Mouse (Mus musculus) Patski (cell line): ENCODE measurements at regions not wholly inside any gene's neighbourhood (a gene's known extent, or its start where the extent isn't known, plus 50 kb on each side); places are given as distances from the start of the nearest gene placed in this dataset.
A peak's percentile ranks its signal among the peaks of the same experiment; 100 is the strongest.

Experiments used
- ATAC-seq: fragments of 100-300 bp; one replicate; pipeline ENCODE4 v1.8.0; 2021
- CTCF ChIA-PET: fragments of 350-600 bp; sonication (Branson Sonifier 250); formaldehyde crosslinking; loops from one replicate; lab custom pipeline; 2022; ENCODE audit warnings: inconsistent platforms; lab: Charles Lee
- POLR2A ChIA-PET: fragments of 350-600 bp; sonication (Branson Sonifier 250); formaldehyde crosslinking; loops from one replicate; lab custom pipeline; 2022; ENCODE audit warnings: antibody characterized with exemption, inconsistent platforms; lab: Charles Lee
- DNase-seq: peaks from one replicate; pipeline ENCODE4 v3.0.0-alpha.2; 2011; ENCODE audit warnings: low read depth, low spot score
- H3K27me3 ChIP-seq: fragments of 371-371 bp; one replicate; pipeline ENCODE4 v1.5.1; 2021
- CTCF ChIP-seq: fragments of 100-300 bp; IDR thresholded peaks from one replicate; pipeline ENCODE4 v1.5.1; 2021
- in situ Hi-C: fragments of 300-500 bp; cut with MboI; formaldehyde crosslinking; loops from 3 replicates; pipeline ENCODE4 v1.11.1; 2018; ENCODE audit warnings: low pct_unique_long_range_greater_than_20kb, mixed read lengths

- ATAC-seq (peak; percentile 79), DNase-seq (no peak)
- CTCF ChIA-PET = no interaction called here
- no peak for TF ChIP-seq CTCF
- POLR2A ChIA-PET = interaction anchor here (0.6 kb wide), 1 partner anchor 71 kb away, joined by 4 read pairs; no protein-coding TSS in a partner anchor
- no peaks in the 10 kb centered on the region for H3K27me3 ChIP-seq
- in situ Hi-C loops = no loop called here
Measured at GRCm38 (mm10) chr4:89012681-89013353, 124.1 kb upstream of the Mtap start.

GRCm38 (mm10) chr4:89008561-89008960 lies 128.4 kb upstream of the Mtap start:
- ChIA-PET POLR2A (no interaction called here), CTCF (interaction anchor here (1.4 kb wide), 2 partner anchors 17 to 40 kb away, joined by 3 to 5 read pairs; no protein-coding TSS in a partner anchor)
- ATAC-seq (no peak), DNase-seq (no peak)
- no peaks in the 10 kb centered on the region for H3K27me3 ChIP-seq
- TF ChIP-seq CTCF = no peak
- in situ Hi-C loops = no loop called here

GRCm38 (mm10) chr4:89001470-89001869 lies 121.5 kb upstream of the Ifne start:
- ChIA-PET CTCF (no interaction called here), POLR2A (interaction anchor here (0.5 kb wide), 1 partner anchor 11 kb away, joined by 3 read pairs; no protein-coding TSS in a partner anchor)
- in situ Hi-C loops = no loop called here
- no peaks in the 10 kb centered on the region for H3K27me3 ChIP-seq
- no peak for ATAC-seq
- no peak for DNase-seq
- TF ChIP-seq CTCF = no peak

GRCm38 (mm10) chr4:89000855-89001254 lies 120.9 kb upstream of the Ifne start:
- no peak for ATAC-seq
- ChIA-PET CTCF (no interaction called here), POLR2A (interaction anchor here (0.5 kb wide), 1 partner anchor 10 kb away, joined by 3 read pairs; no protein-coding TSS in a partner anchor)
- no peak for TF ChIP-seq CTCF
- no peak for DNase-seq
- no peaks in the 10 kb centered on the region for H3K27me3 ChIP-seq
- in situ Hi-C loops = no loop called here

GRCm38 (mm10) chr4:89000200-89000599 lies 120.2 kb upstream of the Ifne start:
- no peak for TF ChIP-seq CTCF
- H3K27me3 ChIP-seq = no peaks in the 10 kb centered on the region
- POLR2A ChIA-PET = interaction anchor here (0.6 kb wide), 1 partner anchor 74 kb away, joined by 3 read pairs; no protein-coding TSS in a partner anchor
- CTCF ChIA-PET = no interaction called here
- ATAC-seq (no peak), DNase-seq (no peak)
- in situ Hi-C loops = no loop called here

GRCm38 (mm10) chr4:88998286-88998685 lies 118.3 kb upstream of the Ifne start:
- no peak for TF ChIP-seq CTCF
- ATAC-seq (no peak), DNase-seq (no peak)
- H3K27me3 ChIP-seq = no peaks in the 10 kb centered on the region
- in situ Hi-C loops = no loop called here
- POLR2A ChIA-PET = no interaction called here
- CTCF ChIA-PET = interaction anchor here (1.3 kb wide), 1 partner anchor 12 kb away, joined by 3 read pairs; no protein-coding TSS in a partner anchor

- in situ Hi-C loops = no loop called here
- CTCF ChIA-PET = interaction anchor here (0.6 kb wide), 1 partner anchor 47 kb away, joined by 3 read pairs; no protein-coding TSS in a partner anchor
- TF ChIP-seq CTCF = no peak
- no peak for DNase-seq
- POLR2A ChIA-PET = no interaction called here
- no peak for ATAC-seq
- H3K27me3 ChIP-seq = no peaks in the 10 kb centered on the region
Measured at GRCm38 (mm10) chr4:88995129-88995919, 115.3 kb upstream of the Ifne start.

GRCm38 (mm10) chr4:88994486-88994885 lies 114.5 kb upstream of the Ifne start:
- H3K27me3 ChIP-seq = no peaks in the 10 kb centered on the region
- ChIA-PET CTCF (interaction anchor here (0.6 to 1.1 kb wide), 2 partner anchors 9 to 46 kb away, joined by 3 read pairs; no protein-coding TSS in a partner anchor), POLR2A (no interaction called here)
- ATAC-seq (no peak), DNase-seq (no peak)
- TF ChIP-seq CTCF = no peak
- in situ Hi-C loops = no loop called here

GRCm38 (mm10) chr4:88992498-88992897 lies 112.5 kb upstream of the Ifne start:
- POLR2A ChIA-PET = interaction anchor here (0.7 kb wide), 1 partner anchor 45 kb away, joined by 3 read pairs; no protein-coding TSS in a partner anchor
- DNase-seq = no peak
- TF ChIP-seq CTCF = no peak
- H3K27me3 ChIP-seq = no peaks in the 10 kb centered on the region
- in situ Hi-C loops = no loop called here
- no peak for ATAC-seq
- CTCF ChIA-PET = no interaction called here

GRCm38 (mm10) chr4:88988363-88988762 lies 108.4 kb upstream of the Ifne start:
- ATAC-seq (no peak), DNase-seq (no peak)
- POLR2A ChIA-PET = interaction anchor here (0.6 kb wide), 1 partner anchor 306 kb away, joined by 3 read pairs; no protein-coding TSS in a partner anchor
- CTCF ChIA-PET = interaction anchor here (1.0 kb wide), 1 partner anchor 11 kb away, joined by 3 read pairs; no protein-coding TSS in a partner anchor
- in situ Hi-C loops = no loop called here
- TF ChIP-seq CTCF = no peak
- H3K27me3 ChIP-seq = no peaks in the 10 kb centered on the region

- DNase-seq (no peak), ATAC-seq (no peak)
- no peaks in the 10 kb centered on the region for H3K27me3 ChIP-seq
- CTCF ChIA-PET = interaction anchor here (0.9 to 1.2 kb wide), 2 partner anchors 20 to 27 kb away, joined by 3 read pairs; no protein-coding TSS in a partner anchor
- POLR2A ChIA-PET = no interaction called here
- no peak for TF ChIP-seq CTCF
- in situ Hi-C loops = no loop called here
Measured at GRCm38 (mm10) chr4:88987103-88987502, 107.1 kb upstream of the Ifne start.
